Mouse (Mus musculus) left cerebral cortex, adult 11 months (tissue): ENCODE data around the gene Clec2h.
"Not testable (repeated sequence)": the region's sequence is repeated elsewhere in the genome, so short reads cannot be mapped to it uniquely, and the experiment has no call there.

ENCODE experiments used
- DNase-seq: peaks from one replicate; pipeline ENCODE4 v3.0.0; 2022; ENCODE audit warnings: low spot score

The Clec2h gene

GRCm38 (mm10) chr6:128662206-128662605 is at the start of gene Clec2h:
TSS of gene Clec2h (plus strand) at chr6:128662385.
- no peak for DNase-seq

DNA sequence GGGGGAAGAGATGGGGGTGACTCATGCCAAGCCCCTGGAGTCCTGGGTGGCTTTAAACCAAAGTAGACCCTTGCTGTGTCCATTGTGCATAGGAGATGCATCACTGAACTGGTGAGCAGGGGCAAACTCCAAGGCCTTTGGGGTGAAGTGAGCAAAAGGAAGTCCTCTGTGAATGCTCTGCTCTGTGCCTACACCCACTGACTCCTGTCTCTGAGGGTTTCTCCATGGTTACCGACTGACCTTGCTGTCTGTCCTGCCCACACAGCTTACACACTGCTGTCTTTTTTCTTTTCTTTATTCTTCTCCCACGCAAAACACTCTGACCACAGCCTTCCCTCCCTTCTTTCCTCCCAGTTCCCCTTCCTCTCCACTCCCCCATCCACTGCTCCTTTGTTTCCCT is 39.5 kb upstream of the Clec2h start:
- DNase-seq, result no peak

GRCm38 (mm10) chr6:128623433-128623832 is 38.8 kb upstream of the Clec2h start, which contains the start of gene Klrb1a:
TSS of gene Klrb1a (minus strand) at chr6:128623533.
- not testable (repeated sequence) for DNase-seq

GRCm38 (mm10) chr6:128624425-128624824 is 37.8 kb upstream of the Clec2h start:
- no peak for DNase-seq

DNA sequence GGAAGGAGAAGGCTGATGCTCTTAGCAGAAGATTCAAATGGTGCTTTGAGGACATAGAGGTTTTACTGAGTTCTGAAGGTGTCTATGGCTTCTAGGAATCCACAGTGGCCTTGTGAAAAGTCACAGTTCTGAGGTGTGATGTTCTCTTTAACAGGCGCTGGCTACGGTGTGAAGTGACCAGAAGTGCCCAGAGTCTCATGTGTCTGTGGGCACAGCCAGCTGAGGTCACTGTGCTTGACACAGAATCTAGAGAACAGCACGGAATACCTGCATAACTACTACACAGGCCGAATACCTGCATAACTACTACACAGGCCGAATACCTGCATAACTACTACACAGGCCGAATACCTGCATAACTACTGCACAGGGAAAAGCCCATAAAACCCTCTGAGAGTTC is 36.9 kb upstream of the Clec2h start:
- not testable (repeated sequence) for DNase-seq

DNA sequence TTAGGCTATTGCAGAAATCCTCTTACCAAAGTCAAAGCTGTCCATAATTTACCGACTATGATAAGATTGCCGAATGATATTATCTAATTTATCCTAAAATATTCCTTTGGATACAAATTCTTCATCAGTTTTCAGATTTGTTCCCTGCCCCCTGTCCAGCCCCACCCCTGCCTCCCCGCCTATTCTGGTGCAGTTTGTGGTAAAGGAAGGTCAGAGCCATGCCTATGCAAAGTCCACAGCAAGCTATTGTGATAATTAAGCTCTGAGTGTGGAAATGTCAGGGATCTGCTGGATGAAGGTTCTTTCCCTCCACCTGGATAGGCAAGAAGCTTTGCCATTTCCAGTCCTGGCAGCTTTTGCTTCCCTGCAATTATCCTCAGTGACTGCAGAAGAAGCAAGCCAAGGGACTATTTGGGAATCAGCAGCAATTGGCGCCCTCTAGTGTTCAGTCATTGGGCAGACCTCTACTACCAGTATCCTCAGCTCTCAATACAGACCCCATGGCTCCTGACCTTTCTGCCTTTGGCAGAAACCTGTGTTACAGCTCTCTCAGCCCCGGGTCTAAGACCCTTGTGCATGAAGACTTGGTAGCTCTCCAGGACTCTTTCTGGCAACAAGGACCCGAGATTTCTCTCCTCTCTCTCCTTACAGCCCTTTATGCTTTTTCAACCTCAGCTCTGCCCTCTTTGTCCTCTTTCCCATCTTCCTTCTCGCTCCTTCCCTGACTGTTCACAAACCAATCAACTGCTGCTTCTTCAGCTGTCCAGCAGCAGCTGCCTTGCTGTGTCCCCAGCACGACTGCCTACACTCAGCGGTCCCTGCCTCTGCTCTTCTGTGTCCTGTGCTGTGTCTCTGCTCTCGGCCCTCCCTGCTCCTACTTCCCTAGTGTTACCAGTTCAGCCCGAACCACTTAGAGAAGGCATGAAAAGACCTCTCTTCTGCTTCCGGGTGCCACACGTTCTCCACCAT is 32.1 kb upstream of the Clec2h start:
- peak; percentile 49 for DNase-seq

GRCm38 (mm10) chr6:128630912-128631905 is 31.0 kb upstream of the Clec2h start:
- DNase-seq, result not testable (repeated sequence)

DNA sequence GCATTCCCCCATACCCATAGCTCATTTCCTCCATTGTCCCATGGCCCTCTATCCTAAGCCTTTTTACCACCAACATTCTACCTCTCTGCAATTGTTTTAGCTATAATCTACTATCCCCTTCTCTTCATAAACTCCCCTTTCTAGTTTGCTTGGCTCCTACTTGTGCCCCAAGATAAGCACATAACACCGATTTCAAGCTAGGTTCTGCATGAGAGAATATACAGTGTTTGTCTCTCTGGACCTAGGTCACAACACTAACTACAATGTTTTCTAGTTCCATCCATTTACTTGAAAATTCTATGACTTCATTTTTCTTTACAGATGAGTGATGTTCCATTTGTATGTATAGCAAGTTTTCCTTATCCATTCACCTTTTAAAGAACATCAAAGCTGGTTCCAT is 21.5 kb upstream of the Clec2h start:
- no peak for DNase-seq

DNA sequence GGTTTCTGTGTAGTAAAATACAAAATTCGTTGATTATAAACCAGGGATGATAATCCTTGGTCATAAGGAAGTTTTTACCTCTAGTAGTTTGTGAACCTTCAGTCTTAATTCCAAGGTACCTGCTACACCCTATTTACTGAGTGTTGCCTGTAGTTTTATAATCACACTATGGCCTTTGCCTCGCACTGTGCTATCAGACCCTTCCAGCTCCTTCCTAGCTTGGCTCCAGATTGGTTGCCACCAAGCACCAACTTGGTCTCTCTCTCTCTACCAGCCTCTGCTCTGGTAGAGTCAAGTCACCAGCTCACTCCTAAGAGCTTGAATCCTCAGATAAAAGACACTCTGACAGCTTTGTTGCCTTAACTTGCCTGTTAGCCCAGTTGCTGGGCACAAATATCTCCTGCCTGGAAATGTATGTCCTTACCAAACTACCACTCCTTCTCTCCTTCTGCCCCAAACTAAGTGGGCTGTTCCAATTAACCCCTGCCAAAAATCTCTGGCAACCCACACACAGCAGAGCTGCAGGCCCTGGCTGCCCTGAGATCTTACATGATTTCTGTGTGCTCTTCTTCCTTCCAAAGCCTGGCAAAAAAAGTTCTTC is 21.0 kb upstream of the Clec2h start:
- no peak for DNase-seq

GRCm38 (mm10) chr6:128643999-128644398 is 18.2 kb upstream of the Clec2h start:
- no peak for DNase-seq

GRCm38 (mm10) chr6:128644694-128645093 is 17.5 kb upstream of the Clec2h start:
- DNase-seq, result not testable (repeated sequence)

- DNase-seq, result not testable (repeated sequence)
These were observed 16.5 kb upstream of the Clec2h start for GRCm38 (mm10) chr6:128645708-128646107.

- DNase-seq, result no peak
These were observed 12.5 kb upstream of the Clec2h start for GRCm38 (mm10) chr6:128649681-128650080.

DNA sequence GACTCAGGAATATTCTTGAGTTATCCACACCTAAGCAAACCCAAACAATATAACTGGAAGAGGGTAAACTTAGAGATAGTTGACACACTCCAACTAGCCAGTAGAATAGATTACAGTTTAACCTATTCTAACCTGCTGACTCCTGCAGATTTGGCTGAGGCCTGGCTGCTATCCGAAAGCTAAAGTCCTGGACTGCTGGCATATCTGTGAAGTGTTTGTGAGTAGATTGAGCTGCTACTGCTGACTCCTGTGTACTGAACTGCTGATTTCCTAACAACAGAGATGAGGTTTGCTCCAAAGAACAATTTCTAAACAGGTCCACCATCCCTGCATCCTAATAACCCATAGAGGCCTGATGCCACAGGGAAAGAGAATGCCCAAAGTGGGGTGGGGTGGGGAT is 12.0 kb upstream of the Clec2h start:
- no peak for DNase-seq

DNA sequence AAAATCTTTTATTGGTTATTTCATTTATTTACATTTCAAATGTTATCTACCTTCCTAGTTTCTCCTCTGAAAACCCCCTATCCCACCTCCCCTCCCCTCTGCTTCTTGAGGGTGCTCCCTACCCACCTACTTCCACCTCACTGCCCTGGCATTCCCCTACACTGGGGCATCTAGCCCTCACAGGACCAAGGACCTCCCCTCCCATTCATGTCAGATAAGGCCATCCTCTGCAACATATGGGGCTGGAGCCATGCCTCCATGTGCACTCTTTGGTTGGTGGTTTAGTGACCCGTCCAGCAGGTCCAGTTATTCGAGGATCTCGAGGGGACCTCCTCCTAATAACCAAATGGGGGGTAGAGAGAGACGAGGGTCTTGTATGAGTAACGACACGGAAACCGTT is 11.4 kb upstream of the Clec2h start:
- not testable (repeated sequence) for DNase-seq

GRCm38 (mm10) chr6:128652938-128653337 is 9.2 kb upstream of the Clec2h start:
- no peak for DNase-seq

DNA sequence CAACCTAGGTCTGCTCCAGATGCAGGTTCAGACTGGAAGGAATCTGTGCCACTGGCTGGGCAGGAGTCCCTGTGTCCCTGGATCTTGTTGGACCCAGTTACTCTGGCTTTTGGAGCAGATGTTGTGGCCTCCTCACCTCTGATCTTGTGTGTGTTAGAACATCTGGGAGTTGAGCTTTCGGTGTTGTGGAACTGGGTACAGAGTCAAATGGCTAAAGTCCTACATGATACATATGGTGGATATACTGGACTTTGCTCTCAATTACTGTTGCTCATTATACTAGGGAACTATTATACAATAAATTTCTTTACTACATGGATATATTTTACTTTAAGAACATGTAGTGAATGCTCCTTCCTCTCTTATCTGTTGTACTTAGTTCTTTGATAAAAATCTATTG is 936 bp upstream of the Clec2h start:
- DNase-seq, result no peak

- no peak for DNase-seq
These were observed 7.8 kb downstream of the Clec2h start for GRCm38 (mm10) chr6:128669936-128670335.

DNA sequence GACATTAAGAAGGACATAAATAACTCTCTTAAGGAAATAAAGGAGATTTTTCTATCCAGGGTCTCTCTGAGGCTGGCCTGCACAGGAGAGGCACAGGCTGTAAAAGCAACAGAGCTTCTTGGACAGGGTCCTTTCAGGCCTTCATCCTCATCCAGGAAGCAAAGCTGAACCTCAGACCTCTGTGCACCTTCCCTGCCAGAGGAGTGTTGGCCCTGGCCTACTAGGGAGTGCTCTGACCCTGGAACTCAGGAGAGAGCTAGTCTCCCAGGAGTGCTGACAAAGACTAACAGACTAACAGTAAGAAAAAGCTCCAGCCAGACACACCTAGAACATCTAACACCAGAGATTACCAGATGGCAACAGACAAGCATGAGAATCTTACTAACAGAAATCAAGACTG is 17.4 kb downstream of the Clec2h start:
- no peak for DNase-seq

GRCm38 (mm10) chr6:128701691-128702090 is 39.5 kb downstream of the Clec2h start:
- DNase-seq, result no peak

GRCm38 (mm10) chr6:128722959-128723358 is 60.8 kb downstream of the Clec2h start, which contains the start of gene Klrb1:
TSS of gene Klrb1 (minus strand) at chr6:128723059.
- DNase-seq, result no peak
